Mouse (Mus musculus) lung, postnatal 36 days (tissue): ENCODE measurements around the gene Umad1.

Source experiments
- DNase-seq: peaks from one replicate; pipeline ENCODE4 v3.0.0; 2022; ENCODE audit warnings: mixed read lengths

The Umad1 gene

GRCm38 (mm10) chr6:8370624-8371023 lies 111.5 kb downstream of the Umad1 start:
- DNase-seq, result no peak

- no peak for DNase-seq
Measured at GRCm38 (mm10) chr6:8373051-8373450, 114.0 kb downstream of the Umad1 start.

GRCm38 (mm10) chr6:8373851-8374250 lies 114.8 kb downstream of the Umad1 start:
- DNase-seq, result no peak

- no peak for DNase-seq
Measured at GRCm38 (mm10) chr6:8374290-8374689, 115.2 kb downstream of the Umad1 start.

- no peak for DNase-seq
Measured at GRCm38 (mm10) chr6:8374712-8375111, 115.6 kb downstream of the Umad1 start.

- DNase-seq, result no peak
Measured at GRCm38 (mm10) chr6:8376351-8376750, 117.3 kb downstream of the Umad1 start.

- DNase-seq, result no peak
Measured at GRCm38 (mm10) chr6:8377667-8378066, 118.6 kb downstream of the Umad1 start.

GRCm38 (mm10) chr6:8389307-8389706 lies 130.2 kb downstream of the Umad1 start:
- DNase-seq, result no peak

- no peak for DNase-seq
Measured at GRCm38 (mm10) chr6:8390296-8390695, 131.2 kb downstream of the Umad1 start.

- DNase-seq, result no peak
Measured at GRCm38 (mm10) chr6:8390935-8391334, 131.8 kb downstream of the Umad1 start.

- DNase-seq, result no peak
Measured at GRCm38 (mm10) chr6:8393029-8393428, 133.9 kb downstream of the Umad1 start.

GRCm38 (mm10) chr6:8394044-8394443 lies 135.0 kb downstream of the Umad1 start:
- DNase-seq, result no peak

- DNase-seq, result no peak
Measured at GRCm38 (mm10) chr6:8395061-8395460, 136.0 kb downstream of the Umad1 start.

GRCm38 (mm10) chr6:8397252-8397651 lies 138.2 kb downstream of the Umad1 start:
- DNase-seq, result no peak

- no peak for DNase-seq
Measured at GRCm38 (mm10) chr6:8399710-8400109, 140.6 kb downstream of the Umad1 start.

- no peak for DNase-seq
Measured at GRCm38 (mm10) chr6:8403127-8403526, 144.0 kb downstream of the Umad1 start.

GRCm38 (mm10) chr6:8405844-8406243 lies 146.8 kb downstream of the Umad1 start:
- DNase-seq, result no peak

- DNase-seq, result no peak
Measured at GRCm38 (mm10) chr6:8408332-8408731, 149.2 kb downstream of the Umad1 start.

- DNase-seq, result no peak
Measured at GRCm38 (mm10) chr6:8409865-8410264, 150.8 kb downstream of the Umad1 start.

- DNase-seq, result no peak
Measured at GRCm38 (mm10) chr6:8412845-8413598, 153.9 kb downstream of the Umad1 start.

- DNase-seq, result no peak
Measured at GRCm38 (mm10) chr6:8414020-8414419, 154.9 kb downstream of the Umad1 start.

- DNase-seq, result no peak
Measured at GRCm38 (mm10) chr6:8415823-8416222, 156.7 kb downstream of the Umad1 start.

- peak; percentile 45 for DNase-seq
Measured at GRCm38 (mm10) chr6:8416802-8417569, 157.9 kb downstream of the Umad1 start.

- no peak for DNase-seq
Measured at GRCm38 (mm10) chr6:8419485-8420186, 160.5 kb downstream of the Umad1 start.
